Mouse (Mus musculus) bone marrow, adult 2 months (tissue): Measurements from ENCODE around the gene Cdkn1a.

Experiments used
- CTCF ChIP-seq: fragments of 200-500 bp; IDR thresholded peaks from 2 replicates; pipeline ENCODE4 v1.5.1; 2011; ENCODE audit warnings: low read length, control low read depth; ENCODE audit not compliant: control insufficient read depth, insufficient read depth
- POLR2A ChIP-seq: fragments of 200-500 bp; IDR thresholded peaks from 2 replicates; pipeline ENCODE4 v1.6.1; 2011; ENCODE audit warnings: low read depth, mild to moderate bottlenecking, control low read depth, low read length, borderline replicate concordance; ENCODE audit not compliant: control insufficient read depth

- no peak for TF ChIP-seq POLR2A
- no peak for TF ChIP-seq CTCF
Measured at GRCm38 (mm10) chr17:29096245-29096644, 5.5 kb downstream of the Cdkn1a start.
